Mouse (Mus musculus) erythroblast, embryonic 14.5 days (primary cell): ENCODE results near the gene Prdx5.

Experiments used
- GATA1 ChIP-seq: IDR thresholded peaks from 2 replicates; pipeline ENCODE4 v1.6.1; 2012; ENCODE audit warnings: low read length, inconsistent platforms, mixed read lengths
- TAL1 ChIP-seq: IDR thresholded peaks from 3 replicates; pipeline ENCODE4 v1.6.1; 2012; ENCODE audit warnings: low read length, inconsistent platforms, mixed read lengths

DNA sequence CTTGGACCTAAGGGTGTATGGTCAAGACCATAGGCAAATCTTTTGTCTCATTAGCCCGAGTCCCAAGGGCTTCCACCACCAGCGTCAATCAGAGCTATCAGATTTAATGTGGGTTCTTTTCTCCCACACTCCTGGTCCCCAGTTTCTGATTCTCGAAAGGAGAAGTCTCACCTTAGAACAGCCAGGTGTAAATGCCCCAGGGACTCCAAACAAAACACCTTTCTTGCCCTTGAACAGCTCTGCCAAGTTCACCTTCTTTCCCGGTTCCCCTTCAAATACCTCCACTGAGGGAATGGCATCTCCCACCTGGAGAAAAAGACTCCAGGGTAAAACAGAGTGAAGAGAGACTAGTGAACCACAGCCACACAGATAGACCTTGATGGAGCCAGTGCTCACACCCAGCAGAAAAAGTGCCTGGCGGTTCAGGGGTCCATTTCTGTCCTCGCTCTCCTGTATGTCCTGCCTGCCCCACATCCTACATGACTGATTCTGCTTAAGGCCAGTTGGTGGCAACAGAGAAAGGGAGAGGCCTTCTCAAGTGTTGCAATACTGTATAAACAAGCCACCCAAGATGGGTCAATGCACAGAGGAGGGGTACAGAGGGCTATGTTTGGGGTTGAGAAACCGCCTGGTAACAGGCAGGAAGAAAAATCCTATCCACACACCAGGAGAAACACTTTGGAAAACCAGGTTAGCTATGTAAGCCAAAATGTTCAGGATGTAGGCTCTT, 1.9 kb downstream of the Prdx5 start:
- no peak for TF ChIP-seq GATA1
- no peak for TF ChIP-seq TAL1
